Mouse (Mus musculus) urinary bladder, adult 18-20 months (tissue): ENCODE data around the gene Tfb1m.
A peak's percentile ranks its signal among the peaks of the same experiment; 100 is the strongest.

Experiments
- DNase-seq, 2 experiments: peaks; one replicate each; pipeline ENCODE4 v3.0.0; 2022; ENCODE audit warnings: low spot score in 2 of 2, mixed read lengths in 2 of 2

Tfb1m gene

GRCm38 (mm10) chr17:3557331-3558311 lies at the start of gene Tfb1m:
TSS of gene Tfb1m (minus strand) at chr17:3557781.
- DNase-seq: peak; percentile 96 to 97

GRCm38 (mm10) chr17:3602954-3603672 lies 45.5 kb upstream of the Tfb1m start:
- no peak for DNase-seq

GRCm38 (mm10) chr17:3598393-3598792 lies 40.8 kb upstream of the Tfb1m start:
- DNase-seq: no peak

- no peak for DNase-seq
Measured at GRCm38 (mm10) chr17:3597866-3598265, 40.3 kb upstream of the Tfb1m start.

GRCm38 (mm10) chr17:3597130-3597529 lies 39.5 kb upstream of the Tfb1m start:
- no peak for DNase-seq

GRCm38 (mm10) chr17:3570876-3571275 lies 13.3 kb upstream of the Tfb1m start:
- DNase-seq: peak; percentile 48 to 51

- no peak for DNase-seq
Measured at GRCm38 (mm10) chr17:3562405-3562804, 4.8 kb upstream of the Tfb1m start.

GRCm38 (mm10) chr17:3560534-3560933 lies 3.0 kb upstream of the Tfb1m start:
- DNase-seq: no peak

- DNase-seq: no peak
Measured at GRCm38 (mm10) chr17:3558356-3558870, 832 bp upstream of the Tfb1m start.

GRCm38 (mm10) chr17:3556251-3556650 lies 1.3 kb downstream of the Tfb1m start:
- DNase-seq: no peak

GRCm38 (mm10) chr17:3547725-3548124 lies 9.9 kb downstream of the Tfb1m start:
- DNase-seq: no peak

- no peak for DNase-seq
Measured at GRCm38 (mm10) chr17:3541033-3541432, 16.5 kb downstream of the Tfb1m start.

- no peak for DNase-seq
Measured at GRCm38 (mm10) chr17:3540304-3540703, 17.3 kb downstream of the Tfb1m start.

GRCm38 (mm10) chr17:3533425-3533824 lies 24.2 kb downstream of the Tfb1m start:
- no peak for DNase-seq

GRCm38 (mm10) chr17:3532254-3532653 lies 25.3 kb downstream of the Tfb1m start, which contains the start of gene Cldn20:
TSS of gene Cldn20 (plus strand) at chr17:3532554.
- no peak for DNase-seq

- DNase-seq: no peak
Measured at GRCm38 (mm10) chr17:3531641-3532040, 25.9 kb downstream of the Tfb1m start.

- no peak for DNase-seq
Measured at GRCm38 (mm10) chr17:3530549-3530948, 27.0 kb downstream of the Tfb1m start.

GRCm38 (mm10) chr17:3529523-3529922 lies 28.1 kb downstream of the Tfb1m start:
- no peak for DNase-seq

GRCm38 (mm10) chr17:3527841-3528471 lies 29.6 kb downstream of the Tfb1m start:
- DNase-seq: no peak

- DNase-seq: no peak
Measured at GRCm38 (mm10) chr17:3520344-3520743, 37.2 kb downstream of the Tfb1m start.

- DNase-seq: no peak
Measured at GRCm38 (mm10) chr17:3516406-3516805, 41.2 kb downstream of the Tfb1m start.

- no peak for DNase-seq
Measured at GRCm38 (mm10) chr17:3515851-3516250, 41.7 kb downstream of the Tfb1m start.
